Mouse (Mus musculus) liver, embryonic 14.5 days (tissue): ENCODE measurements around the gene Btf3.

ENCODE experiments used
- CTCF ChIP-seq: IDR thresholded peaks from 2 replicates; pipeline ENCODE4 v1.5.1; 2016; ENCODE audit warnings: antibody characterized with exemption, low read depth, control low read depth
- EP300 ChIP-seq: IDR thresholded peaks from 2 replicates; pipeline ENCODE4 v1.6.1; 2016; ENCODE audit warnings: antibody characterized with exemption, low read depth

GRCm38 (mm10) chr13:98315124-98315523, 1.7 kb downstream of the Btf3 start:
- no peak for TF ChIP-seq CTCF
- no peak for TF ChIP-seq EP300
